Mouse (Mus musculus) liver, postnatal 0 days (tissue): ENCODE results near the gene Astn2. TPM values are rescaled to one million over a fixed set of nuclear protein-coding genes. Genes with fewer than 3 reads are reported as not detected.

Experiments used
- ATAC-seq: fragments of 200-750 bp; cut with Nextera tagmentation; 2 replicates; pipeline ENCODE4 v1.8.0; 2017; ENCODE audit warnings: mild to moderate bottlenecking, moderate library complexity
- DNase-seq: peaks from one replicate; pipeline ENCODE4 v3.0.0-alpha.2; 2016
- H3K27ac ChIP-seq: fragments of 300-500 bp; sonication (generic); 2 replicates; pipeline ENCODE4 v1.5.1; 2014; ENCODE audit warnings: antibody characterized with exemption, moderate library complexity, mild to moderate bottlenecking, low read depth
- H3K27me3 ChIP-seq: fragments of 300-500 bp; sonication (generic); 2 replicates; pipeline ENCODE4 v1.6.1; 2014; ENCODE audit warnings: low read length, control low read depth, mixed read lengths; ENCODE audit not compliant: insufficient read depth
- H3K36me3 ChIP-seq: fragments of 300-500 bp; sonication (generic); replicated peaks from 2 replicates; pipeline ENCODE4 v1.6.1; 2014; ENCODE audit warnings: mild to moderate bottlenecking, control low read depth, low read length, moderate library complexity, mixed read lengths; ENCODE audit not compliant: insufficient read depth
- H3K4me1 ChIP-seq: fragments of 300-500 bp; sonication (generic); 2 replicates; pipeline ENCODE4 v1.6.1; 2014; ENCODE audit warnings: antibody characterized with exemption, mild to moderate bottlenecking, control low read depth; ENCODE audit not compliant: insufficient read depth
- H3K4me2 ChIP-seq: fragments of 300-500 bp; sonication (generic); 2 replicates; pipeline ENCODE4 v1.6.1; 2014; ENCODE audit warnings: low read depth, mild to moderate bottlenecking, low read length, moderate library complexity, mixed read lengths
- H3K4me3 ChIP-seq: fragments of 300-500 bp; sonication (generic); 2 replicates; pipeline ENCODE4 v1.5.1; 2014; ENCODE audit warnings: low read depth, low read length
- H3K9ac ChIP-seq: fragments of 300-500 bp; sonication (generic); replicated peaks from 2 replicates; pipeline ENCODE4 v1.6.1; 2014; ENCODE audit warnings: mild to moderate bottlenecking, moderate library complexity
- H3K9me3 ChIP-seq: fragments of 300-500 bp; sonication (generic); 2 replicates; pipeline ENCODE4 v1.6.1; 2016; ENCODE audit warnings: mild to moderate bottlenecking, control low read depth, low read length, mixed read lengths
- CTCF ChIP-seq: sonication (generic); IDR thresholded peaks from 2 replicates; pipeline ENCODE4 v1.5.1; 2016; ENCODE audit warnings: antibody characterized with exemption, low read depth
- EP300 ChIP-seq: IDR thresholded peaks from 2 replicates; pipeline ENCODE4 v1.6.1; 2016; ENCODE audit warnings: antibody characterized with exemption, low read depth, mild to moderate bottlenecking
- WGBS: fragments of 180-500 bp; shearing (Covaris S2); extraction: QIAGEN DNeasy Blood & Tissue Kit; methylation state at CpG from one replicate; pipeline ENCODE4 v1.1.7; 2014; ENCODE audit not compliant: insufficient replicate concordance; 5-methylcytosine and 5-hydroxymethylcytosine counted together
- polyA plus RNA-seq: library from polyadenylated mRNA; unstranded; fragments of >200 nt; fragmentation: Nextera tagmentation; extraction: Ambion mirVana; gene quantifications from 2 replicates; pipeline ENCODE4 v1.2.1, GENCODE M21; 2015

The Astn2 gene
- polyA plus RNA-seq, 1 experiment from 2014 or later: 0.02 TPM

DNA sequence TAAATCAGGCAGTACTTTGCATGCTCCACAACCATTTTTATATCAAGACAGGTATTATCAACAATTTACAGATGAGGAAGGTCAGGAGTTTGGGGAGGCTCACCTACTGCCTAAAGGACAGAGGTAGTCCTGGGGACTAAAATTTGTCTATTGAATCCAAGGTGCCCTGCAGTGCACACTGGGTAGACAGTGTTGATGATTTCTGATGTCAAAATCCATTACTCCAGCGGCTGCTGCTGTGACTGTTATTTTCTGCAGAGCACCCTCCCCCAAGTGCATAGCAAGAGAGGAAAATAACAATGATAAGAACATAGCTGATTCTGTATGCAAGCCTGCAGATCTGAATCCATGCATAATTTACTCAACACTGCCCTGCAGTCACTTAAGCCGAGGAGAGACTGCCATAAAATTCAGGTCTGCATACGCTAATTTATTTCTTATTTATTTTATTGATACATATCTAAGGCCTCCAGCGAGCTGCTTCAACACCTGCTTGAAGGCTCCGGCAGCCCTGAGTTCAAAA lies 660.3 kb downstream of the Astn2 start:
- Histone ChIP-seq H3K4me3 (no peak overlapping the region), H3K36me3 (no peaks in the 10 kb centered on the region), H3K4me1 (no peaks in the 10 kb centered on the region), H3K4me2 (no peak overlapping the region), H3K27me3 (no peaks in the 10 kb centered on the region), H3K9ac (no peak overlapping the region), H3K27ac (no peak overlapping the region), H3K9me3 (no peaks in the 10 kb centered on the region)
- 46% methylated on average over 5 of the region's 5 CpGs for WGBS
- TF ChIP-seq EP300 (no peak), CTCF (no peak)
- ATAC-seq: no peak
- no peak for DNase-seq

DNA sequence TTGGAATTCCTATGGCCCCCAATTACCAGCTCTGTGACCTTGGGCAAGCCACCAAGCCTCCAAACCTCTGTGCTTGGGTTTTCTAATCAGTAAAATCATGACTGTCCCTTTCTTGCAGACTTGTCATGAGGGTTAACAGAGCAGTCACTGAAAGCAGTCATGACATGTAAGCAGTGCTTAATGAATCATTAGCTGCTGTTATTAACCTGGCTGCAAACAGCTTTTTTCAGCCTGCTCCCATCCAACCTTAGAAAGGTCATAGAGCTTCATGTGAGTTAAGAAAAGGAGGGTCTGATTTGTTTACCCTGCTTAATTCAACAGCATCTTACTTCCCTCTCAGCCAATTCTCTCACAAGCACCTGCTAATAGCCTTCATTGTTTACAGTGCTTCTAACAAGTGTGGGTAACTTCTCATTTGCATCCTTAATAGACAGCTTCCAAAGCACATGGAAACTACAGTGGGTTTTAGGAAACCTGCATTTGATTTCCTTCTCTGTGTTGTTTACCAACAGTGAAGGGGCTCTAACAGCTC lies 661.2 kb downstream of the Astn2 start:
- no peak for ATAC-seq

DNA sequence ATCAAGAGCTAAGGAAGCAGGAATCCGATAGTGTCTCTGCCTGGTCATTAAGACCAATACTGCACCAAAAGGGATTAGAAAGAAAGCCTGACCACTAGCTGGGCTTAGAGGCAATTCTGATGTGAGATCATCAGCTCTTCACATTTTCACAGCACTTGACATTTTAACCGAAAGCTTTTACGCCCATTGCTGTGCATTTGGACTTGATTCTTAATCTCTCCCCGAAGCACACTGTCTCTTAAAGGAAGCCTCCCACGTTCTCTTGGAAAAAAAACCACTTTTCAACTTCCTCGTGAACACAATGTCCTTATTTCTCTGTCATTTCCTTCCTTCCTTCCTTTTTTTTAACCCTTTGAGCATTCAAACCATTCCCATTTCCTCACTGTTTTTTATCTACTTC lies 680.0 kb downstream of the Astn2 start:
- Histone ChIP-seq H3K27ac (no peak overlapping the region), H3K9ac (no peak overlapping the region), H3K4me3 (no peak overlapping the region), H3K4me1 (no peaks in the 10 kb centered on the region), H3K4me2 (no peak overlapping the region), H3K36me3 (no peaks in the 10 kb centered on the region), H3K27me3 (no peaks in the 10 kb centered on the region), H3K9me3 (no peaks in the 10 kb centered on the region)
- ATAC-seq (no peak), DNase-seq (no peak)
- 43% methylated on average over 6 of the region's 6 CpGs for WGBS
- no peak for TF ChIP-seq CTCF
- TF ChIP-seq EP300: no peak

More for the DNA sequence above, 661.2 kb downstream of the Astn2 start:
- no peaks in the 10 kb centered on the region for H3K4me1 ChIP-seq
- TF ChIP-seq CTCF (no peak), EP300 (no peak)
- H3K36me3 ChIP-seq: no peaks in the 10 kb centered on the region
- H3K4me3 ChIP-seq: no peak overlapping the region
- no peak overlapping the region for H3K9ac ChIP-seq
- no peak overlapping the region for H3K4me2 ChIP-seq
- DNase-seq: no peak
- no peaks in the 10 kb centered on the region for H3K27me3 ChIP-seq
- no peak overlapping the region for H3K27ac ChIP-seq
- H3K9me3 ChIP-seq: no peaks in the 10 kb centered on the region

DNA sequence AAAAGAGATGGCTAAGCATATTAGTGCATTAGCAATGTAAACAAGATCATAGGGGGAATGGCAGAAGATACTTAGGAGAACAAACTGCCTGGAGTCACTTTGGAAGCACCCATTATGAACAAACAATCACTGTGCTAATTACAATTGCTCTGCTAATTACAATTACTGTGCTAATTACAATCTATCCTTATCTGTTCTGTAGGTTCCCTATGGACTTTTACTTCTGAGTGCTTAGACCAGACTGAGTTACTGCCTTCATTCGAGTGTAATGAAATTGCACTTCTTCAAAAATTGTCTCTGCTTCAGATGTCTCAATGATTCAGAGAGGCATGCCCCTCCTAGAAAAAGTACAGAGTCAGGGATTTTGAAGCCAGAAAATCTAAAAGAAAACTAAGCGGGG lies 684.8 kb downstream of the Astn2 start:
- 67% methylated on average over 2 of the region's 2 CpGs for WGBS
- Histone ChIP-seq H3K27me3 (no peaks in the 10 kb centered on the region), H3K9me3 (no peaks in the 10 kb centered on the region), H3K36me3 (no peaks in the 10 kb centered on the region), H3K27ac (no peak overlapping the region), H3K4me3 (no peak overlapping the region), H3K4me2 (no peak overlapping the region), H3K4me1 (no peaks in the 10 kb centered on the region), H3K9ac (no peak overlapping the region)
- TF ChIP-seq CTCF (no peak), EP300 (no peak)
- ATAC-seq (no peak), DNase-seq (no peak)

DNA sequence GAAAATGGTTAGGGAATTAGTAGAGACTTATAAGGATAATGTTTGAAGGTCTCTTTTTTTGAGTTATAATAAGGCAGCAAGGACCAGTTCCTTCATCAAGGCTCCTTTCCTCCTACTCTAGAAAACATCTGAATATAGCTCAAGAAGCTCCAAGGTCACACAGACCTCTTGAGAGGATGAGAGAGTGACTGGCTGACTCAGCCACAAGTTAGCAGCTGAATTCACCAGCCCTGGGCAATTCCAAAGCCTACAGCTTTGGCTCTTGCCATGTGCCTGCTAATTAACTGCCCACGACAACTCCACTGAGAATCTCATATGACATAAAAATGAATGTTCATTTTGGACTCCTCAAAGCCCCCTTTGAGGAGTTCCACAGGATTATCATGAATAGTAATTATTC lies 686.5 kb downstream of the Astn2 start:
- H3K36me3 ChIP-seq: no peaks in the 10 kb centered on the region

DNA sequence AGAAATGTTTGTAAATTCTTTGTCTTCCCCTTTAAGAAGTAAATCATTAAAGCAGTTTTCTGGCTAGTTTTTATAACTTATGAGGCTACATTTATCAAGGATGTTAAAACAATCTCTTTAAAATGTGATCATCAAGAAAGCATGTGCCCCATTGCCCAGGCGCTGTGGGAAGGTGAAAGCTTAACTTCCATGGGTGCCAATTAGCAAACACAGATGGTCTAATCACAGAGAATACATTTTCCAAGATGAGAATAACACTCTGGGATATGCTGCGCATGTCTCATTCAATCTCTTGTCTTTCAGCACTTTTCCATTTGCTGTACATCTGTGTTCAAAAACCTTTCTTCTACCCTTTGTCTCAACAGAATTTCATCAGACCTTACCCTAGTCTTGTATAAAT lies 688.3 kb downstream of the Astn2 start:
- TF ChIP-seq EP300 (no peak), CTCF (no peak)
- ATAC-seq: no peak
- WGBS: 74% methylated on average over 2 of the region's 2 CpGs

More for the DNA sequence above, 686.5 kb downstream of the Astn2 start:
- no peak for TF ChIP-seq CTCF
- H3K4me1 ChIP-seq: no peaks in the 10 kb centered on the region
- ATAC-seq: no peak
- no peak overlapping the region for H3K27ac ChIP-seq
- WGBS: 72% methylated on average over 1 of the region's 1 CpGs
- H3K27me3 ChIP-seq: no peaks in the 10 kb centered on the region
- DNase-seq: no peak
- no peak overlapping the region for H3K9ac ChIP-seq
- H3K9me3 ChIP-seq: no peaks in the 10 kb centered on the region
- no peak overlapping the region for H3K4me3 ChIP-seq
- H3K4me2 ChIP-seq: no peak overlapping the region

DNA sequence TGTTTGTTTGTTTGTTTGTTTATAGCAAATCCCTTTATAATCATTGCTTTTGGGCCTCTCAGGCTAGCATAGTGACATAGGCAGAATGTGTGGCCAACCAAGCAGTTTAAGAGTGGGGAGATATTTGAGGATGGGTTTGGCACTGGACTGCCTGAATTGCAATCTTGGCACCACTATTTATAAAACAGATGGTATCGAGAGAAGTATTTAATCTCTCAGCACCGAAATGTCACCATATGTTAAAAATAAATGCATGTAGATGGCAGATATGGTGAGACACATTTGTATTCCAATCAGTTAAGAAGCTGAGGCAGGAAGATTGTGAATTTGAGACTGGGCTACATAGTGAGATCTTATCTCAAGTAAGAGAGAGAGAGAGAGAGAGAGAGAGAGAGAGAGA lies 692.7 kb downstream of the Astn2 start:
- no peak overlapping the region for H3K4me2 ChIP-seq
- TF ChIP-seq EP300 (no peak), CTCF (no peak)
- no peaks in the 10 kb centered on the region for H3K36me3 ChIP-seq
- no peak overlapping the region for H3K9ac ChIP-seq
- no peak overlapping the region for H3K4me3 ChIP-seq
- DNase-seq: no peak
- H3K4me1 ChIP-seq: no peaks in the 10 kb centered on the region
- 78% methylated on average over 2 of the region's 2 CpGs for WGBS
- no peak overlapping the region for H3K27ac ChIP-seq
- no peak for ATAC-seq
- no peaks in the 10 kb centered on the region for H3K27me3 ChIP-seq
- no peaks in the 10 kb centered on the region for H3K9me3 ChIP-seq

More for the DNA sequence above, 688.3 kb downstream of the Astn2 start:
- H3K9ac ChIP-seq: no peak overlapping the region
- no peak overlapping the region for H3K4me2 ChIP-seq
- H3K27ac ChIP-seq: no peak overlapping the region
- H3K36me3 ChIP-seq: no peaks in the 10 kb centered on the region
- no peaks in the 10 kb centered on the region for H3K9me3 ChIP-seq
- no peaks in the 10 kb centered on the region for H3K4me1 ChIP-seq
- no peak for DNase-seq
- H3K4me3 ChIP-seq: no peak overlapping the region
- no peaks in the 10 kb centered on the region for H3K27me3 ChIP-seq
